Mouse (Mus musculus): ENCODE measurements around the gene Mark1.

Mark1 gene

GRCm38 (mm10) chr1:184851741-184852618, 147.4 kb downstream of the Mark1 start:
- DNase-seq (ENCODE audit: low spot score), result peak; percentile 88

GRCm38 (mm10) chr1:184851166-184851565, 148.2 kb downstream of the Mark1 start:
- no peak for DNase-seq (ENCODE audit: low spot score)

- DNase-seq (ENCODE audit: low spot score), result no peak
Measured at GRCm38 (mm10) chr1:184846973-184847372, 152.4 kb downstream of the Mark1 start.

All from layer of hippocampus, adult 11-12 months (tissue).